In the genomic region with DNA sequence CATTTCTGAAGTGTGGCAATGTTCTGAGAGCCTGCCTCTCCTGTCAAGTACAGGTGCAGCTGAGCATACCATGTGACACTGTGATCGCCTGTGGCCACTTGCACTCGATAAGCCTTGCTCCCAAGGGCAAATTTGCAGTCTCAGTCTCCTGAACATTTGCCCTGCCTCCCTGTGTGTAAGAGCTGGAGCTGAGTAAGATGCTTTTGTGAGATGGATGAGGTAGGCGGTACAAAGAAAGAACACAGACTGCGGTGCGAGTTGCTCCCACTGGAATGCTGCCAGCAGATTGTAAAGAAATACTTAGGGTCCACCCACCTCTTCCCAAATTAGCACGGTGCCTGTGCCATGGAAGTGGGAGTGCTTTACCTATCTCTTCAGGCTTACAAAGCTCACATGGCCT, we compare ENCODE assay signal across 13 mouse cellular contexts. TPM values are rescaled to one million over a fixed set of nuclear protein-coding genes. Genes with fewer than 3 reads are reported as not detected.
DNase-seq lines count a peak whose midpoint lies in the region; ATAC-seq lines count a peak whose summit lies in the region.
"Had no signal": no experiment of that assay in that cellular context is flagged by ENCODE, and none has a peak within 500 bp of the region (broad histone marks: within the 10 kb centered on the region; RNA-seq: fewer than 3 reads in every experiment).

No protein-coding gene starts in this region.

- peak overlapping the region; percentile 8; the same call in 1 of the 2 replicates for H3K4me2 ChIP-seq in heart, embryonic 14.5 days (ENCODE audit: low read length)
- H3K4me2 ChIP-seq in midbrain, embryonic 16.5 days (ENCODE audit: low read length) = no peak overlapping the region
- H3K4me2 ChIP-seq: kidney, embryonic 15.5 days; limb, embryonic 15.5 days; neural tube, embryonic 12.5 days had no signal

- no peaks in the 10 kb centered on the region for H3K27me3 ChIP-seq in heart, embryonic 14.5 days (ENCODE audit: control insufficient read depth, insufficient read depth, low read length)
- no peaks in the 10 kb centered on the region for H3K27me3 ChIP-seq in midbrain, embryonic 16.5 days (ENCODE audit: control insufficient read depth, insufficient read depth, low read depth, low read length)
- H3K27me3 ChIP-seq: kidney, embryonic 15.5 days; limb, embryonic 15.5 days; neural tube, embryonic 12.5 days had no signal

- H3K36me3 ChIP-seq in heart, embryonic 14.5 days (ENCODE audit: control insufficient read depth, insufficient read depth, low read length) = peaks cover 99% of the 10 kb centered on the region
- H3K36me3 ChIP-seq in midbrain, embryonic 16.5 days (ENCODE audit: control insufficient read depth, insufficient read depth, low read length) = peaks cover 53% of the 10 kb centered on the region

- 20% methylated on average over 6 of the region's 6 CpGs for WGBS in heart, embryonic 14.5 days
- 64% methylated on average over 6 of the region's 6 CpGs for WGBS in midbrain, embryonic 16.5 days

- intact Hi-C loops in left cerebral cortex, postnatal 25 days (cut with DNase I) = no loop called here

- peak overlapping the region; percentile 30; the same call in 1 of the 2 replicates for H3K9ac ChIP-seq in heart, embryonic 14.5 days (ENCODE audit: low read length)
- H3K9ac ChIP-seq in midbrain, embryonic 16.5 days (ENCODE audit: low read depth, low read length) = no peak overlapping the region
- H3K9ac ChIP-seq: kidney, embryonic 15.5 days; limb, embryonic 15.5 days; neural tube, embryonic 12.5 days had no signal

- no peak overlapping the region for H3K4me3 ChIP-seq in heart, embryonic 14.5 days (ENCODE audit: control insufficient read depth in 1 of 2, insufficient read depth in 1 of 2, low read depth in 1 of 2, low read length in 2 of 2)
- no peak overlapping the region for H3K4me3 ChIP-seq in midbrain, embryonic 16.5 days (ENCODE audit: low read depth, low read length)
- H3K4me3 ChIP-seq: erythroblast, embryonic 14.5 days; kidney, embryonic 15.5 days; limb, embryonic 15.5 days; neural tube, embryonic 12.5 days had no signal

- ATAC-seq in heart, embryonic 14.5 days (ENCODE audit: insufficient number of reproducible peaks, insufficient read depth, low FRiP score, low read depth) = peak; percentile 41
- no peak for ATAC-seq in midbrain, embryonic 16.5 days

- H3K9me3 ChIP-seq in heart, embryonic 14.5 days (ENCODE audit: control insufficient read depth, low read length) = no peaks in the 10 kb centered on the region
- H3K9me3 ChIP-seq in midbrain, embryonic 16.5 days (replicated peaks; ENCODE audit: control insufficient read depth, low read length, poor library complexity, severe bottlenecking) = no peaks in the 10 kb centered on the region
- H3K9me3 ChIP-seq: kidney, embryonic 15.5 days; limb, embryonic 15.5 days; neural tube, embryonic 12.5 days had no signal

- peaks cover 45 to 87% of the 10 kb centered on the region in 2 experiments for H3K4me1 ChIP-seq in heart, embryonic 14.5 days (ENCODE audit: control insufficient read depth in 2 of 2, insufficient read depth in 2 of 2, low read length in 2 of 2)
- no peaks in the 10 kb centered on the region for H3K4me1 ChIP-seq in midbrain, embryonic 16.5 days (ENCODE audit: control insufficient read depth, insufficient read depth, low read length)
- H3K4me1 ChIP-seq: neural tube, embryonic 12.5 days had no signal

- DNase-seq in lung, adult 18-20 months = peak; percentile 37 to 58
- DNase-seq in lung, postnatal 14 days = no peak
- DNase-seq in left cerebral cortex, postnatal 25 days (ENCODE audit: low spot score in 2 of 2) = peak; percentile 82 to 96
- no peak for DNase-seq in adrenal gland, postnatal 36 days
- DNase-seq in adrenal gland, adult 18-20 months (ENCODE audit: low spot score in 2 of 2) = no peak
- DNase-seq: adrenal gland, adult 2 months; cerebellum, postnatal 36 days had no signal

- peak overlapping the region; percentile 51 to 96 for H3K27ac ChIP-seq in heart, embryonic 14.5 days (replicated peaks in 1 of 2; ENCODE audit: control insufficient read depth in 1 of 2, insufficient read depth in 1 of 2, low read depth in 2 of 2, low read length in 2 of 2)
- no peak overlapping the region for H3K27ac ChIP-seq in midbrain, embryonic 16.5 days (ENCODE audit: low read length)
- H3K27ac ChIP-seq: kidney, embryonic 15.5 days; limb, embryonic 15.5 days; neural tube, embryonic 12.5 days had no signal

RNA-seq across cellular contexts. Expression of gene Wdr1, which starts 15.6 kb away (rescaled TPM):
- polyA plus RNA-seq in heart, embryonic 14.5 days (2014; fragmentation: Nextera tagmentation; extraction: Ambion mirVana) = 252 TPM in 2 replicates
- total RNA-seq in left cerebral cortex, postnatal 25 days (2021) = 100 to 1,000 TPM; 155 TPM
- 100 to 1,000 TPM; 130 to 138 TPM for total RNA-seq in adrenal gland, postnatal 36 days (2021)
- total RNA-seq in adrenal gland, adult 18-20 months (2021) = 100 to 1,000 TPM; 123 to 153 TPM
- polyA plus RNA-seq in midbrain, embryonic 16.5 days (2015; fragmentation: Nextera tagmentation; extraction: Ambion mirVana) = 217 and 221 TPM in 2 replicates

RNA-seq across cellular contexts. Expression of gene Slc2a9, which starts 44.4 kb away (rescaled TPM):
- 0.32 and 0.35 TPM in 2 replicates for polyA plus RNA-seq in heart, embryonic 14.5 days (2014; fragmentation: Nextera tagmentation; extraction: Ambion mirVana)
- total RNA-seq in left cerebral cortex, postnatal 25 days (2021) = 1 to 10 TPM; 1.1 to 1.2 TPM
- total RNA-seq in adrenal gland, postnatal 36 days (2021) = 1 to 10 TPM; 2.0 to 2.4 TPM
- total RNA-seq in adrenal gland, adult 18-20 months (2021) = 1 to 10 TPM; 2.0 to 2.6 TPM
- 0.23 and 0.73 TPM in 2 replicates for polyA plus RNA-seq in midbrain, embryonic 16.5 days (2015; fragmentation: Nextera tagmentation; extraction: Ambion mirVana)

Comparison
In these comparisons a context has a peak if more than half of its experiments do, and no peak if none do; other contexts are left out.
1. DNase-seq: peak in lung, adult 18-20 months (2 of 2) and left cerebral cortex, postnatal 25 days (2 of 2); none in lung, postnatal 14 days (single experiment), adrenal gland, postnatal 36 days (0 of 2) and adrenal gland, adult 18-20 months (0 of 2).